Mouse (Mus musculus) frontal cortex, postnatal 14 days (tissue): ENCODE data around the gene Cdt1.
A peak's percentile ranks its signal among the peaks of the same experiment; 100 is the strongest.

Source experiments
- DNase-seq, 2 experiments: peaks; one replicate each; pipeline ENCODE4 v3.0.0; 2022; ENCODE audit warnings: low spot score in 2 of 2

The Cdt1 gene

DNA sequence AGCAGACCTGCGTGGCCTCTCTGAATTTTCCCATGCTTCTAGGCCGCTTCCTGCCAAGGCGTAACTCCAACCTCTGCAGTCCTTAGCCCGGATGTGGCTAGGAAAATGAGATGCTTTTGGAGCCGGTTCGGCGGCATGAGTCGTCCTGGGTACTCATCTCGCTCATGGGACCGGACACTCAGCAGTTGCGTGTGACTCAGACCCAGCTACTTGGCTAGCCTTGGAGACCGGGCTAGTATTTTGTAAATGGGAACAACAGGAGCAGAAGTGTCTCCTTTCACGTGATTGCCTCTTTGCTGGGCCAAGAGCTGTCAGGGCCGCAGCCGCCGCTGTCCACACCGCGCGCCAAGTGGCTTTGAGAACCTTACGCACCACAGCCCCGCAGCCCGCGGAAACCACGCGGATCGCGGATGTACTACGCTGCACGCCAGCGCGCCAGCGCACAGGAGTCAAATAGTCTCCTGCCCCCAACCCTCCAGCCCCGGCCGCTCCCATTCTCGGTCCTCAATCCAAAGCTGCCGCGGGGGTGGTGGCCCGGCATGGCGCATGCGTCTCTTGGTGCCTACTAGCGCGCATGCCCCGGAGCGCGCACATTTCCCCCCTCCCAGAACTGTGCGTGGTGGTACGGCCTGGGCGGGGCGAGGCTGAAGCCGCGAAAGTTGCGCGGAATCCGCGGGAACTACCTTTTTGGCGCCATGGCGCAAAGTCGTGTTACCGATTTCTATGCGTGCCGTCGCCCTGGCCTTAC lies at the start of gene Cdt1:
Gene Cdt1, plus strand, starts transcription at position 655 of the 748 bp plus-strand sequence.
- DNase-seq: peak; percentile 92 to 93

DNA sequence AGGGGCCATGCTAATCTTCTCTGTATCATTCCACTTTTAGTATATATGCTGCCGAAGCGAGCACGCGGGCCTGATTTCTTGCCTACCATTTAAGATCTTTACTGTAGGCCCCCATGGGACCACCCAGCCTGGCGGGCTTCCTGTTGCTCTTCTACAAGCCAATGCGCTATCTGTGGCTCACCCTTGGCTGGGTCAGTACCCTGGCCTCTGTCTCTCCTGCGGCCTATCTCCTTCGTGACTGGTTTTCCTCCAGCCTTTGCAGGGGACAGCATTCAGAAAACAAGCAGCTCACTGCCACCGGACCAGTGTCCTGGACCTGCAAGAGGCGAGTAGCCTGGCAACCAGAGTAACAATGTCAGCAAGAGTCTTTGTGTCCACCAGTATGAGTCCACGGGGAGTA lies 47.2 kb upstream of the Cdt1 start:
- no peak for DNase-seq

DNA sequence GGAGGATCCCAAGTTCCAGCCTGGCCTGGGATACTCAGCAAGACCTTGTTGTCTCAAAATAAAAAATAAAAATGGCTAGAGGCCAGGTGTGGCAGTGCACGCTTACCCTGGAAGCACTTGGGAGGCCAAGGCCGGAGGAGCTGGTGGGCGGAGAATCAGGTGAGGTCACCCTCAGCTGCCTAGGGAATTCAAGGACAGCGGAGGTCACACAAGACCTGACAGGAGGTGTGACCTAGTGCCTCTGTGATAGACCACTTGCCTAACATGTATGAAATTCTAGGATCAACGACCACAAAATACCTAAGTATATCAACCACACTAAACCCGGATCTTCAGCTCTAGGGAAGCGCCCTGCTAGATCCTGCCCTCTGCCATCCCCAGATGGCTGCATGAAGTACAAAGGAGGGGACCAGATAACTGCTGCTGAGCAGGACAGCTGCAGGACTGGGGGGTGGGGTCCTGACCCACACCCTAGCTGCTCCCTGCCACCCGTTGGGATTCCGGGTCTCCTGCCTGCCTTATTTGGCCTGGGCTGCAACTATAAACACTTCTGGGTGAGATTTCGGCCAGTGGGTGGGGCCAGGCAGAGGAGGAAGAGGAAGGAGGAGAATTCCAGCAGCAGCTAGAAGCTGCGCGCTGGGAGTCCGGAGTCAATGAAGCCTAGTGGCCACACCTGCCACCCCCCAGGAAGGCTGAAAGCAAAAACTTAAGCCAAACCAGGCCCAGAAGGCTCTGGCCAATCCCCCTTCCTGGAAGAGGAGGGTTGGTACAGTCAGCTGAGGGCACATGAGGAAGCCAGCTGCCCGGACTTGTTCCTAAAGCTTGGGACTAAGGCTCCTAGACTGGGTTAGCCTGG lies 44.8 kb upstream of the Cdt1 start:
- no peak for DNase-seq

DNA sequence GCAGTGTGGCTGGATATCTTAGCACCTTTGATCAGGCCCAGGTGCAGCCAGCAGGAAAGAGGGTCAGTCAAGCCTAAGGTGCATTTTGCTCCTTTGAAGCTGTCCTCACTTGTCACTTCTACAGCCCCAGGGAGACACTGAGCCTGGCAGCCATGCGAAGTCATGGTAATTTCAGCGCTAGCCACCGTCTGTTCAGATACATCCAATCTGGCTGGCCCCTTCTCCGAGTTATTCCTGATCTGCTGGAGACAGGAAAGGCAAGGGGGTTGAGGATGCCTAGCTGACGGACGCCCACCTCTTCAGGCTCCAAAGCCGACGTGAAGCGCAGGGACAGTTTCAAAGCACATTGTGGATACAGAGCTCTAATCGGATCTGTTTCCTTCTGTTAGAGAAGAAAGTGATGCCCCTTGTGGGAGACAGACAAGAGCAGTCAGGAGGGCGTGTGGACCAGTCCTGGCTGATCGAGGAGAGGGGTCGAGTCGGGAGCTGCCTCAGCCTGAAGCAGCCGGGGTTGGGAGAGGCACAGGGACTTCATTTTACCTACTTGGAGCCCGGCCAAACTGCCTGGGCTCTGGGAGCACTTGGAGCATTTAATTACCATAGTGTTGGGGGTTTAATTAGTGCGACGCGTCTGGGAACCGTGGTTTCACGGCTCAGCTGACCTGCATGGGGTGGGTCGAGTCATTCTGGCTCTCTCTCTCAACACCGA lies 44.0 kb upstream of the Cdt1 start:
- peak; percentile 29 to 54 for DNase-seq

DNA sequence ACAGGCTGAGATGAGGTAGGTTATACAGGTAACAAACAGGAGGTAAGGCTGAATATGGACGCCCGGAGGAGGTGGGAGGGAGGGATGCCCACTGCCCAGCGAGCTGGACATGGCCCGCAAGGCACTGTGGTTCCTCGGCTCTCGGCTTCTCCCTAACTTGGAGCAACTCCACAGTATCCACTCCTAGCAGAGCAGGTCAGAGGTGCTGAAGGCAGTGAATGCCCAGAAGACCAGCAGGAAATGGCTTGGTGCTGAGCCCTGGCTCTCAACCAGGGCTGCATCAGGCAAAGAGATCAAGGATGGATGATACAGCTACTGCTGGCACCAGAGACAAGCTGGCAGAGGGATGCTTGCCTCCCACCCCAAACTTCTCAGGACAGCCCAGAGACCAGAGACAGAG lies 43.3 kb upstream of the Cdt1 start:
- no peak for DNase-seq

DNA sequence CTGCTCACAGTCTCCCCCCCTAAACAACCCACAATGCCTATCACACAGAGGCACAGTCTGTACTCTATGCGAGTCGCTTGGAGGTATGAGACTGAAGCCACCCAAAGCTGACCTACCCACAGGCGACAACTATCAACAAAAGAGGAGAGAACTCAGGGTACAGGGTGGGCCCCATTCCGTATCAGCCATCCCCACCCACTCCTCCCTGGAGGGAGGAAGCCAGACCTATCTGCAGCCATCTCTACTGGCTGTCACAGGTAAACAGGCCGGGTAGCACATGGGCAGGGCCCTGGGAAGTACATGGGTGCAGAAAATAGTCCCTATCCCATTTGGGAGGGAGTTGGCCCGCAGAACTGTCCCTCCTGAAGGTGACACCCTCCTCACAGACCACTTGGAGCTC lies 42.8 kb upstream of the Cdt1 start:
- DNase-seq: no peak

GRCm38 (mm10) chr8:122526084-122526483 lies 41.7 kb upstream of the Cdt1 start:
- no peak for DNase-seq

DNA sequence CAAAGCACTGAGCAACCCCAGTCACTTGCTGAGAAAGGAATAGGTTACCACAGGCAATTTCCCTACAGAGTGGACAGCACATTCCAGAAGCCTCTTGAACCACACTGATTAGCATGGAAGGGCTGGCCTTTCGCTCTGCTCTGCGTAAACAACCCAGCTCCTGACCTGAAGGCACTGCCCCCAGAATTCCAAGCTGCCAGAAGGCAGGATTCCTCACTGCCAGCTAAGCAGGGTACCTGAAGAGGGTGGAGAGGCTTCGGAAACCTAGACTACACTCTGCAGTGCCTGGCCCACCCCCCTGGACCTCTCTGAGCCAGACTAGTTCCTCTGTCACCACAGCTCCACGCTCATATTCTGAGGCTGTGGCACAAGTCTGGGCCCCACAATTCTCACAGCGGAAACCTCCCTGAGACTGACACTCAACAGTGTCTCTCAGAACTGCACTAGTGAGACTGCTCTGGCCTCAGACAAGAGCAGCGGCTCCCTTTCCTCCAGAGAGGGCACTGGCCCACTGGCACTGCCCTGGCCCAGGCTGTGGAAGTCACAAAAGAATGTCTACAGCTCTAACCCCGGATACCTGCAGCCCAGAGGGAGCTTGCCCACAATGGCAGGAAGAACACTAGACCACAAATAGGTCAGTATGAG lies 41.2 kb upstream of the Cdt1 start:
- no peak for DNase-seq

- no peak for DNase-seq
Observed at GRCm38 (mm10) chr8:122527937-122528336, 39.9 kb upstream of the Cdt1 start.

DNA sequence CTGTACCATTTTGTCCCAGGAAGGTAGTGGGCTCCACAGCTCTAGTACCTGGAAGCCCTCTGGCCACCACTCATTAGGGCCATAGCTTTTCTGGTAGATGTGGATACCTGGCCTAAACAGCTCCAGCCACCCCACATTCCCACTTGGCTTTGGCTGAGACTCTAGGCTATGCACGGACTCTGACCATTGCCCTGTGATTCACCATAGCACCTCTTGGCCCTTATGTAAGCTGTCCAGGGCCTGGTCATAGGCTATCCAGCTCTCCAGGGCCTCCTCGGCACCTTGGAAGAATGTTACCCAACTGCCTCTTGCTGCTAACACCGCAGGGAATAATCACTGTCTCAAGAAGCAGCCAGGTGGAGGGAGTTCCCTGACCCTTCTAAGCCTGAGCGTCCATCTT lies 38.7 kb upstream of the Cdt1 start:
- DNase-seq: no peak

- DNase-seq: no peak
Observed at GRCm38 (mm10) chr8:122531312-122531711, 36.5 kb upstream of the Cdt1 start.

DNA sequence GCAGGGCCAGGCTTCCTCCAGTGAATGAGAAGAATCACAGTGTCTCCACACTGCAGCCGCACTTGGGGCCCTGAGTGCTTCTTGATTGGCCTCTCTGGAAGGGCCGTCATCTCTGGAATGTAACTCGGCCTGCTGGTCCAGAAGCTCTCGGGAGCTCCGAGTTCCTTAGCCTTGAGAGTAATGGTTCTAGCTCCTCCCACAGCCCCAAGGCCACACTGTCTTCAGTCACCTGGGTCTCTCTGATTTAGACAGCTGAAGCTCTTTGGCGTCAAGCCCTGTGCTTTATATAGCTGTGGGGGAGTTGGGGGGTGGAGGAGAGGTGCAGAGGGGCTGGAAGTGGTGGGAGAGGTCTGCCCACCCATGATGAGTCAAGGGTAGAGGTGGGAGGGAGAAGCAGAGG lies 30.8 kb upstream of the Cdt1 start:
- no peak for DNase-seq

GRCm38 (mm10) chr8:122537812-122538211 lies 30.0 kb upstream of the Cdt1 start:
- DNase-seq: no peak

DNA sequence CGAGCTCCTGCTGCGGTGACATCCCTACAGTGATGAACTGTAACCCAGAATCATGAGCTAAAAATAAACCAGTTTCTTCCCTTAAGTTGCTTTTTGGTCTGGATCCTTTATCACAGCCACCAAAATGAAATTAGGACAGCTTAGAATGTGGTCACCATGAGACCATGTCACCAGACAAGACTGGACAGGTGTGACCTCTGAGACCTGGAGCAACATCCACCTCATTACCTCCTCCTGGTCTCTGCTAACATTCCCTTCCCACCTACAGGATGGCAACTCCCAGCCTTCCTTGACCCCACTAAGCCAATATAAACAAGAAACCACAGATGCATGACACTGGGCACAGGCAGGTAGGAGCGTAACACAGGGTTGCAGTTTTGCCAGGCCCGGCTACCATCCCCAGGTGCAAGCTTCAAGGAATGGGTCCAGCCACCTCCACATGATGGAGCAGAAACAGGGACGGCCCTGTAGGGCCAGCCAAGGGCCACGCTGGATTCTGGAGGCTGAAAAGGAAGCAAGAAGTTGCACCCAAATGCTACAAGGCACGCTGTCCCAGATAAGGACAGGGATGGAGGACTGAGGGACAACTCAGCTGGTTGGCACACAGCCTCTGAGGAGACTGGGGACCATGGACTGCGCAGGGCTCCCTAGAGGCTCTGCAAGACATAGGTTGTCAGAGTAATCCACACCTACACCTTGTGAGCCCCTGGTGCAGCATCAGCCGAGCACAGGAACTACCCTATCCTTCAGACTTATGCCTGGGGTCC lies 29.3 kb upstream of the Cdt1 start:
- no peak for DNase-seq

- no peak for DNase-seq
Observed at GRCm38 (mm10) chr8:122544138-122544537, 23.7 kb upstream of the Cdt1 start.

GRCm38 (mm10) chr8:122546066-122546755 lies 21.6 kb upstream of the Cdt1 start:
- no peak for DNase-seq

DNA sequence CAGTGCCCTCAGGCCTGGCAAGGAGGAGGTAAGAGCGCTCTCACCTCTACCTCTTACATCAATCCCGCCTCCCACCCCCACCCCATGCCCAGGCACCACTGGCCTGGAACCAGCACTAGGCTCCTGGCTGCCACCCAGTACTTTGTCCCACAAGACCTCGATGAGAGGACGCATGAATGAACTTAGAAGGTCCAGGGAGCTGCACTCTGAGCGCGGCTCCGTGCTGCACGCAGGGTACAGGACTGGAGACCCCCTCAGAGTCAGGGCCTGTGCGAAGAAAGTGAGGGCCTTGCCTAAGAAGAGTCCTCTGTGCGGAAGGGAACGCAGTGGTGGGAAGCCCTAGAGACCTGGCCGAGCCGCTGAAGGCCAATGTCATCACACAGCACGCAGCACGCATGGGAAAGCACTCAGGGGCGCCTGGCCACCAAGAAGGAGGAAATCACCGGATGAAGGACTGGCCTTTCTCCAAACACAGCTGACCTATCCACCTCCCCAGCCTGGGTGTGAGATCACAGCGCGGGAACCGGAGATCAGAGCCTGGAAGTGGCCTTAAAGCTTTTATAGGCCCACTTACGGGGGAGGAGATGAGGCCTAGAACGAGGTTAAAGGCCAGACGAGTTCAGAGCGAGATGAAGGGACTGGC lies 20.9 kb upstream of the Cdt1 start:
- no peak for DNase-seq

DNA sequence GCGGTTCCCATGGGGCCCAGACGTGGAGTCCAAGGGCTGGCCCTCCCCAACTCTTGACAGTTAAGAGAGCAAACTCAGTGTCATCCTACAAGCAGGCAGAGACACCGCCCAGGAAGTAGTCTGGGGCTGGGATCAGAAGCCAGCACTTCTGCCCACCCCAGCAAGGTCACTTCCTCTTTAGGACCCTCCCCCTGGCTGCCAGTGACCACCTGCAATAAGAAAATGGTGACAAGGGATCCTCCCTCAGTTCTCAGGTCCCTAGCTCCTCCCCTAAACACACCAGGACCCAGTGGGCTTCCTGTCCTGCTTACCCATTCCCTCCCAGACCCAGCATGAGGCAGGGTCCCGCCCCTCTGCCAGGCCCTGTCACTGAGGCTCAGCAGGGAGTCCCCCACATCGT lies 20.0 kb upstream of the Cdt1 start:
- no peak for DNase-seq

DNA sequence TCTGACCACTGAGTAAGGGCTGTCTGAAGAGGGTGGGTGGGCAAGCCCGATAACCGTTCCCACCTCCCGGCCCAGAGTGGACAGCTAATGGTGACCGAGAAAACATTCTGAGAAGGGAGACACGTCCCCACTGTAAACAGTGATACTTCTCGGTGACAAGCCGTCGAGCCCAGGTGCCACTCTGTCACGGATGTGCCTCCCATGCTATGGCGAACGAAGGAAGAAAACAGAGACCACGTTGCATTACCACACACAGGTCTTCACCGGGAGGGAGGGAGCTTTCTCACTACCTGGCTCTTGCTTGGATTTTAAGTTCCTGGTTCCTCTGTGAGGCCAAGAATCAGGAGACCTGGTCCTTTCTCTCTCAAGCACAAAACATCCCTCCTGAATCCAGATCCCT lies 19.5 kb upstream of the Cdt1 start:
- DNase-seq: no peak

GRCm38 (mm10) chr8:122548891-122549439 lies 18.9 kb upstream of the Cdt1 start:
- no peak for DNase-seq
